Mouse (Mus musculus) ES-Bruce4 (cell line): ENCODE results near the gene Zcchc14. TPM values are rescaled to one million over a fixed set of nuclear protein-coding genes. Genes with fewer than 3 reads are reported as not detected.

Source experiments
- H3K27ac ChIP-seq: 2 replicates; pipeline ENCODE4 v1.5.1; 2012; ENCODE audit warnings: low read length, inconsistent platforms; ENCODE audit not compliant: insufficient read depth
- H3K27me3 ChIP-seq: 2 replicates; pipeline ENCODE4 v1.6.1; 2012; ENCODE audit warnings: mild to moderate bottlenecking, low read length, inconsistent platforms; ENCODE audit not compliant: control insufficient read depth, poor library complexity, insufficient read depth, severe bottlenecking
- H3K36me3 ChIP-seq: 2 replicates; pipeline ENCODE4 v1.6.1; 2012; ENCODE audit warnings: inconsistent platforms, mild to moderate bottlenecking, low read length, moderate library complexity; ENCODE audit not compliant: control insufficient read depth, poor library complexity, insufficient read depth, severe bottlenecking
- H3K4me1 ChIP-seq: one replicate; pipeline ENCODE4 v1.8.1; 2011; ENCODE audit warnings: low read length; ENCODE audit not compliant: control insufficient read depth, insufficient read depth
- H3K4me3 ChIP-seq: 2 replicates; pipeline ENCODE4 v1.5.1; 2011; ENCODE audit warnings: low read depth, mild to moderate bottlenecking, low read length
- H3K9ac ChIP-seq: 2 replicates; pipeline ENCODE4 v1.6.1; 2012; ENCODE audit warnings: low read depth, mild to moderate bottlenecking, inconsistent platforms; ENCODE audit not compliant: poor library complexity, severe bottlenecking
- H3K9me3 ChIP-seq: replicated peaks from 2 replicates; pipeline ENCODE4 v1.6.1; 2012; ENCODE audit warnings: mild to moderate bottlenecking, low read length, inconsistent platforms; ENCODE audit not compliant: control insufficient read depth, poor library complexity, insufficient read depth, severe bottlenecking
- CTCF ChIP-seq: IDR thresholded peaks from one replicate; pipeline ENCODE4 v1.8.1; 2011; ENCODE audit warnings: low read depth, low read length
- EP300 ChIP-seq: IDR thresholded peaks from 2 replicates; pipeline ENCODE4 v1.6.1; 2011; ENCODE audit warnings: low read depth, low read length; ENCODE audit not compliant: insufficient read depth
- POLR2A ChIP-seq: IDR thresholded peaks from one replicate; pipeline ENCODE4 v1.8.1; 2011; ENCODE audit warnings: low read length; ENCODE audit not compliant: insufficient read depth
- polyA plus RNA-seq: library from polyadenylated mRNA; stranded (reverse); fragments of >200 nt; gene quantifications from 2 replicates; pipeline ENCODE4 v1.2.4, GENCODE M21; 2011; ENCODE audit warnings: low read depth; ENCODE audit not compliant: missing spikeins, insufficient read depth, insufficient read length

Zcchc14 gene
- polyA plus RNA-seq, 1 experiment: 39.9 TPM

GRCm38 (mm10) chr8:121688496-121688895 is 35.8 kb upstream of the Zcchc14 start:
- Histone ChIP-seq H3K4me1 (peaks cover 3% of the 10 kb centered on the region), H3K36me3 (no peaks in the 10 kb centered on the region), H3K9me3 (no peaks in the 10 kb centered on the region), H3K9ac (no peak overlapping the region), H3K27me3 (no peaks in the 10 kb centered on the region), H3K27ac (no peak overlapping the region), H3K4me3 (no peak overlapping the region)
- TF ChIP-seq EP300 (no peak), CTCF (no peak), POLR2A (no peak)

GRCm38 (mm10) chr8:121687455-121688161 is 34.9 kb upstream of the Zcchc14 start:
- Histone ChIP-seq H3K4me3 (no peak overlapping the region), H3K27me3 (no peaks in the 10 kb centered on the region), H3K27ac (no peak overlapping the region), H3K9me3 (no peaks in the 10 kb centered on the region), H3K36me3 (no peaks in the 10 kb centered on the region), H3K9ac (no peak overlapping the region), H3K4me1 (peaks cover 3% of the 10 kb centered on the region)
- TF ChIP-seq EP300 (no peak), POLR2A (no peak), CTCF (no peak)

GRCm38 (mm10) chr8:121685419-121685818 is 32.7 kb upstream of the Zcchc14 start:
- H3K27ac ChIP-seq: no peak overlapping the region
- no peaks in the 10 kb centered on the region for H3K36me3 ChIP-seq
- H3K4me1 ChIP-seq: peaks cover 3% of the 10 kb centered on the region
- no peaks in the 10 kb centered on the region for H3K9me3 ChIP-seq
- no peaks in the 10 kb centered on the region for H3K27me3 ChIP-seq
- TF ChIP-seq EP300: no peak
- TF ChIP-seq CTCF: peak; percentile 83
- no peak for TF ChIP-seq POLR2A
- no peak overlapping the region for H3K9ac ChIP-seq
- no peak overlapping the region for H3K4me3 ChIP-seq

GRCm38 (mm10) chr8:121683083-121683832 is 30.6 kb upstream of the Zcchc14 start:
- no peaks in the 10 kb centered on the region for H3K9me3 ChIP-seq
- TF ChIP-seq POLR2A (no peak), CTCF (no peak), EP300 (no peak)
- H3K9ac ChIP-seq: no peak overlapping the region
- no peaks in the 10 kb centered on the region for H3K27me3 ChIP-seq
- H3K4me1 ChIP-seq: no peaks in the 10 kb centered on the region
- no peak overlapping the region for H3K4me3 ChIP-seq
- no peak overlapping the region for H3K27ac ChIP-seq
- H3K36me3 ChIP-seq: no peaks in the 10 kb centered on the region

GRCm38 (mm10) chr8:121681457-121681856 is 28.8 kb upstream of the Zcchc14 start:
- Histone ChIP-seq H3K27ac (no peak overlapping the region), H3K9ac (no peak overlapping the region), H3K36me3 (no peaks in the 10 kb centered on the region), H3K4me3 (no peak overlapping the region), H3K4me1 (no peaks in the 10 kb centered on the region), H3K9me3 (no peaks in the 10 kb centered on the region), H3K27me3 (no peaks in the 10 kb centered on the region)
- TF ChIP-seq POLR2A: no peak

GRCm38 (mm10) chr8:121680896-121681295 is 28.2 kb upstream of the Zcchc14 start:
- H3K27me3 ChIP-seq: no peaks in the 10 kb centered on the region
- TF ChIP-seq CTCF (no peak), EP300 (no peak), POLR2A (no peak)
- H3K27ac ChIP-seq: no peak overlapping the region
- H3K4me3 ChIP-seq: no peak overlapping the region
- H3K9me3 ChIP-seq: no peaks in the 10 kb centered on the region
- no peak overlapping the region for H3K9ac ChIP-seq
- no peaks in the 10 kb centered on the region for H3K36me3 ChIP-seq
- no peaks in the 10 kb centered on the region for H3K4me1 ChIP-seq
